Mouse (Mus musculus) adrenal gland, adult 2 months (tissue): ENCODE data around the gene Casp4. TPM values are rescaled to one million over a fixed set of nuclear protein-coding genes. Genes with fewer than 3 reads are reported as not detected.

Source experiments
- DNase-seq: peaks from one replicate; pipeline ENCODE4 v3.0.0; 2021
- long read RNA-seq: library from polyadenylated mRNA; stranded (forward); transcript quantifications from one replicate; pipeline ENCODE4 v2.0.0, GENCODE M21; 2021
- polyA plus RNA-seq: library from polyadenylated mRNA; depleted of rRNA; stranded (reverse); fragments of >200 nt; gene quantifications from 2 replicates; pipeline ENCODE4 v1.2.3, GENCODE M21; 2012; rRNA removed
- total RNA-seq, 2 experiments: library from RNA; stranded (reverse); gene quantifications; 2 replicates each; pipeline ENCODE4 v1.2.3; 2021

Gene Casp4
- 1 to 10 TPM; 3.7 to 4.8 TPM for total RNA-seq
- polyA plus RNA-seq = 0.27 and 0.55 TPM in 2 replicates
- long read RNA-seq, partial matches to known transcripts = 0 of 1 reads
- long read RNA-seq, other reads (novel, unspliced or antisense) = 1 of 1 reads

GRCm38 (mm10) chr9:5308561-5308960 lies at the start of gene Casp4:
TSS of gene Casp4 (plus strand) at chr9:5308828.
- DNase-seq = peak; percentile 40

- no peak for DNase-seq
Observed at GRCm38 (mm10) chr9:5263951-5264475, 44.6 kb upstream of the Casp4 start.

DNA sequence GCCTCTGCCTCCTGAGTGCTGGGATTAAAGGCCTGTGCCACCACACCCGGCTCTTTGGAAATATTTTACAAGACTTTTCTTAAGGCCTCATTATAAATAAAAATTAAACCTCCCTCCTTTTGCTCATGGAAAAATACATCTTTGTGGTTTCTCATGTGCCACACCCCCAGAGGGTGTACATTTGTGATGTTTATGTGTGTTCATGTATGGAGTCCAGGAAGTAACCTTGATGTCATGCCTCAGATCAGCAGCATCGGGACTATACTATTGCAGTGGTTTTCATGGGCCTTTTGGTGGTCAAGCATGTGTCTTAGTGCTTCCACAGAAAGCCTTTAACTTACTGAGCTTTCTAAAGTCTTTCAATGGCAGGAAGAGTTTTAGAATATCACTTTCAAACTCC lies 38.4 kb upstream of the Casp4 start:
- DNase-seq = no peak

DNA sequence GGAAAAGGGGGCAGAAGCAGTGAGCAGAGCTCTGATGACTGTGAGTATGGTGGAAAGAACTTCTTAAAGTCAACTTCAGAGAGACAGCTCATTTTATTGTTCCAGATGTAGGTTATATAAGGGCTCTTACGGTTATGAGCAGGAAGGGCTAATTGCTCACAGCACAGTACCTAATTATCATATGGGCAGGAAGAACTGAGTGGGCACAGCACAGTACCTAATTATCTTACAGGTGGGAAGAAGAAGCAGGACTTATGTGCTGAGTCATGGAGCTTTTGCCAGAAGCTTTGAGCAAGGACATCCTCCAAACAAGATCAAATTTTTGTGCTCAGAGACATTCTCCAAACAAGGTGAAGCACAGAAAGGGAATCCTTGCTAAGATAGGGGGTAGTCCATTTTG lies 37.7 kb upstream of the Casp4 start:
- DNase-seq = no peak

- no peak for DNase-seq
Observed at GRCm38 (mm10) chr9:5271334-5271845, 37.2 kb upstream of the Casp4 start.

GRCm38 (mm10) chr9:5286071-5286470 lies 22.6 kb upstream of the Casp4 start:
- DNase-seq = no peak

- no peak for DNase-seq
Observed at GRCm38 (mm10) chr9:5286597-5286996, 22.0 kb upstream of the Casp4 start.

DNA sequence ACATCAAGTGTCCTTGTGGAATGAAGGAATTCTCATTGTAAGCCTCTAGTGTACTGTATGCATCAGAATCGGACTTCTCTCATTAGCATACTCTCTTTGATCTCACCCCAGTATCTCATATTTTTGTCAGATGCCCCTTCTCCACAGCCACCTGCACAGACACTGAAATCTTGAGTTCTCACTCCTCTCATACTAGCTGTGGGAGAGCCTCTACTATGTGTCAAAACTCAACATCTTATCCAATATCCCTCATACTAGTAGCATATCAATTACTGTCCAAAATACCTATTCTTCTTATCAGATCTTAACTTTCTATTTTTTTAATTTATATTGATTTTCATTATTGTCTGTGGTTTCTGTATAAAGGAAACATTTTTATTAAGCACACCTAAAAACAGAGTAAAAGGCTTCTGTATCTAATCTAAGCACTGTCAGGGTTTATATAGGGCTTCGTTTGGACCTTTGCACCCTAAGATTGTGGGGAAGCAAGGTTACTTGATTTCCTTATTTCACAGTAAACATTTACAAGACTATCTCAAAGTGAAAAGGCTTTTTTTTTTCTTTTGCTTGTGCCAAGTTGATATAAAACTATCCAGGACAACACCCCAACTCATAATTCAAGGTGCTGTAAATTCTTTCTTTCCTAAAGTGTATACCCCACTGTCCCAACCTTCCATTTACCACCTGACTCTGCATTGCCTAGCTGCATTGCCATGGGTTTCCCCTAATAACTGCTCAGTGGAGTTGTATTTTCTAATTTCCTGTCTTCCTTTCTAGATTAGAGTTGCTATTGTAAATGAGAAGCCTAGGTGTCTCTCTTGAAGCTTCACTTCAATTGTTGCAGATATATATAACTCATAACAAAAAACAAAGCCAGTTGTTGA lies 12.0 kb upstream of the Casp4 start:
- DNase-seq = no peak

- peak; percentile 4 for DNase-seq
Observed at GRCm38 (mm10) chr9:5298329-5299131, 10.1 kb upstream of the Casp4 start, which contains the start of gene Casp1. TSS of gene Casp1 (plus strand) at chr9:5298517.

GRCm38 (mm10) chr9:5299132-5299381 lies 9.6 kb upstream of the Casp4 start:
- DNase-seq = no peak

DNA sequence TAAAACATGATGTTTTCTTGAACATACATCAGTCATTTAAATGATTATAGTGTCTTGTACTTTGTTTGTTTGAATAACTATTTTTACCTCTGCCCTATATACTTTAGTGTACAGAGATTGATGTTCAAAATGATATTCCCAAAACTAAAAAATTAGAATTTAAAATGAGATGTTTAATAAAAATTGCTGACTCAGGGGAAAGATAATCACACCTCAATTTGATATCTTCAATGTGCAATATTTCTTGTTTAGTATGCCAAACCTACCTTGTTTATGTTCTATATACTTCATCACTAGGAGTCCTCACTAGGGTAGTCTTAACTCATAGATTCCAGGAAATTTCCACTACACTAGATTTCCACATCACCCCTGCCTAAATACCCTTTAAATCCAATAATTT lies 1.5 kb downstream of the Casp4 start:
- DNase-seq = no peak

- DNase-seq = peak; percentile 9
Observed at GRCm38 (mm10) chr9:5311435-5311834, 2.8 kb downstream of the Casp4 start.

GRCm38 (mm10) chr9:5328204-5328603 lies 19.6 kb downstream of the Casp4 start:
- no peak for DNase-seq

GRCm38 (mm10) chr9:5332441-5332840 lies 23.8 kb downstream of the Casp4 start:
- DNase-seq = no peak

DNA sequence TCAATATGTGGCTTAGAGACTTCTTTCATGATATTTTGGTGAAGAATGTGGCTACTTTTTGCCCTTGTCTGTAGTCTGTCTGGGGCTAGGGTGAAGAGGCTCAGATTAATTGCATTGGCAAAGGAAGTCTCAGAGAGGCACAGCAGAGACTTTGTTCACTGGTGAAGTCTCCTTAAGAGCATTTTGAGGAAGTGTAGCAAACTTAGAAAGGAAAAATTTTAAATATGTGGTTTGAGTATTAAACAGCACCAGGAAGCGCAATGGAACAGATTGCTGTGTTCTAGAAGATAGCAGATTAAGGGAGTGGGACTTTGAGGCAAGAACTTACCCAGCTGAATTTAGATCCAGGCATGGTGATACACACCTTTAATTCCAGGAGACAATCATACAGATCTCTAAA lies 24.8 kb downstream of the Casp4 start:
- DNase-seq = no peak

GRCm38 (mm10) chr9:5343092-5343491 lies 34.5 kb downstream of the Casp4 start:
- DNase-seq = no peak

- DNase-seq = no peak
Observed at GRCm38 (mm10) chr9:5344090-5344489, 35.5 kb downstream of the Casp4 start.

DNA sequence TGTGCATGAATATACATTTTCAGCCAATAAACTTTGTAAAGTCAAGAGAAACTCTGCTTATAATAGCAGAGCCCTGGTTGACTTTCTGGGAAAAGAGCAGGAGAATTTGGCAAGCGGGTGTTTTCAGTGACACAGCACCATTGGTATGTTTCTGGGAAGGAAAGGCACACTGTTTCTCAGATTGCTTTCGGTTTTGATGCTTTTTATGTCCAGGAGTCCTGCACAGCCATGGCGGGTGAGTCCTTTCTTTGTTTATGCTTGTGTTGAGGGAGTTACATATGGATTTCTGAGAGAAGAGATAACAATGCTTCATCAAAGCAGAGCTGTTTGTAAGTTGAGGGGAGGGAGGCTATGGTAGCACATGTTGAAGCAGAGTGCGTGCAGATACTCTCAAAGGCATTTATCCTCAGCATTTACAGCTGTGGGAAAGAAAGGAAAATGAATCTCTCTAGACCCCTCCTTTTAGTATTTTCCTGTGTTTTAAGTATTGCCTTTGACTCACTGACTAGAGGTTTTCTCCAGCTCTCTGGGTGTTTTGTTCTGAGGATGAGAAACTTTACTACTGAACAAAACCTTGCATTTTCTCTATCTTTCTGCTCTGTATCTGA lies 36.8 kb downstream of the Casp4 start, which contains the start of gene Casp12:
Gene Casp12 (plus strand): TSS at position 140 of the 608 bp plus-strand sequence.
- DNase-seq = peak; percentile 69

- DNase-seq = no peak
Observed at GRCm38 (mm10) chr9:5347381-5347780, 38.8 kb downstream of the Casp4 start.

DNA sequence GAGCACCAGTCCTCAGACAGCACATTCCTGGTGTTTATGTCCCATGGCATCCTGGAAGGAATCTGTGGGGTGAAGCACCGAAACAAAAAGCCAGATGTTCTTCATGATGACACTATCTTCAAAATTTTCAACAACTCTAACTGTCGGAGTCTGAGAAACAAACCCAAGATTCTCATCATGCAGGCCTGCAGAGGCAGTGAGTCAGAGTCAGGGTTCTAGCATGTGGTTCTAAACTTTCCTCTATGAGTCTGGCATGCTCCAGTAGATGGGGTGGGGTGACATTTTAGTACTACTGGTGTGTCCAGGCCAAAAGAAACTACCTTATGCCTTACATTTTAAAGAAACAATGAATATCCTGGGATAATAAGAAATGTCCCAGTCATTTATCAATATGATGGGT lies 45.0 kb downstream of the Casp4 start:
- DNase-seq = no peak

GRCm38 (mm10) chr9:5356801-5357200 lies 48.2 kb downstream of the Casp4 start:
- DNase-seq = peak; percentile 42
